Mouse (Mus musculus): ENCODE measurements at regions not wholly inside any gene's neighbourhood (a gene's known extent, or its start where the extent isn't known, plus 50 kb on each side); places are given as distances from the start of the nearest gene placed in this dataset.
"Not testable (repeated sequence)": the region's sequence is repeated elsewhere in the genome, so short reads cannot be mapped to it uniquely, and the experiment has no call there.

DNA sequence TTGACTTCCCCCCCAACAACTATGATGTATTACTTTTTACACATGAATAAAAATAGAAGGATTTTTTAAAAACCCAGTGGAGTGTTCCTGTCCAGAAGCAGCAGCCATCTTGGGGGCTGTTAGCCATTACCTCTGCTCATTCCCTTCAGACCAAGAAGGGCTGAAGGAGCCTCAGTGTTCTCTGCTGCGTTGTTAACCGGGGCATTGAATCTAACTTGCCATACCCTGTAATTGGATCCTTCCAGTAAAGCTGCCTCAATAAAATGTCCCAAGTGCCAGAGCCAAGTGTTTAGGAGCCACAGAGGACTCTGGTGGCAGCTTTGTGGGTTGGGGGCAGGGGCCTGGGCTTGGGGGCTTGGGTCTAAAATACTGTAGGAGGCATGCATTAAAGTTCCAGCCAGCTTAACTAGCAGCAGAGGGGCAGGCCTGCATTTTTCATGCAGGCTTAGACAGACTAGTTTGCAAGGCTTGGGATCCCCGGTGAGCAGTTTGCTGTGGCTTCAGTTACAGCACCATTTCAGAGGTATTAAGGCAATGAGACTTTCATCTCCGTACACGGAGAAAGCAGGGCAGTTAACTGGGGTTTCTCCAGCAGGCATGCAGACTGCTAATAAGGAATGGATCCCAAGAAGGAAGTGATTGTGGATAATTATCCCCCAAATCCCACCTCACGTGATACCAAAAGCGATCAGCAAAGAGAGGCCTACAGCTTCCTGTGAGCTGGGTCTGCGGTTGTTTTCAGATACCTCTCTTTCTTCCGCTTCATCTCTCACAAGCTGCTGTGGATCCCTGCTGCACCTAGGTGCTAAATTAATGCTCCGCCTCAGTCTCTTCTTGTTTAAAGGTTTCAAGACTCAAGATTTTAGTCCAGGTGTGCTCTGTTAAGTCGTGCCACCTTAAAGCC, 462.4 kb upstream of the Clint1 start:
- peak overlapping the region; percentile 58 for H3K27ac ChIP-seq (replicated peaks)
- H3K9ac ChIP-seq, result no peak overlapping the region
- no peaks in the 10 kb centered on the region for H3K36me3 ChIP-seq
- H3K4me2 ChIP-seq, result no peak overlapping the region
- H3K4me3 ChIP-seq, result no peak overlapping the region
- H3K27me3 ChIP-seq, result no peaks in the 10 kb centered on the region
- 58% methylated on average over 11 of the region's 11 CpGs for WGBS
- H3K9me3 ChIP-seq, result no peaks in the 10 kb centered on the region
- peak; percentile 71; the same call in 1 of the 2 replicates for ATAC-seq (ENCODE audit: low FRiP score, low read depth)
- 0 out of 2 replicates have a peak, but pooled peaks cover 5% of the 10 kb centered on the region for H3K4me1 ChIP-seq (replicated peaks)

DNA sequence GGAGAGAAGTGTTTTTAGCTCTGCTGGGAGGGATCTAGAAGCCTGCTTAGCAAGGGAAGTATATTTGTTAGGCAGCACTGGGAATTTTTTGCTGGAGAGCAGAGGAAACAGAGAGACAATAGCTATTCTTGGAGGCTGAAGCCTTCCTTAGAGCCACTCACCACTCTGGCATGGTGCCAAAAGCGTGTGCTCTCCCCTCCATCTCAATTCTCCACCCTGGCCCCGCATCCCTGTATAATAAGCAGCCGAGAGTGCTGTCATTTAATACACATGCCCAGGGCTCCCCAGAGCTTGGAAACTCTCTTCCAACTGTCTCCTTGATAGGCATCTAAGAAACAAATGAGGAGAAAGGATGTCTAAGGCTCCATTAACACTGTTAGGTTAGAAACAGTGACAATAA, 455.8 kb upstream of the Clint1 start:
- H3K9me3 ChIP-seq, result no peaks in the 10 kb centered on the region
- H3K9ac ChIP-seq, result no peak overlapping the region
- H3K4me2 ChIP-seq, result no peak overlapping the region
- 19% methylated on average over 3 of the region's 3 CpGs for WGBS
- ATAC-seq (ENCODE audit: low FRiP score, low read depth), result peak; percentile 54; the same call in 1 of the 2 replicates
- no peaks in the 10 kb centered on the region for H3K27me3 ChIP-seq
- no peak overlapping the region for H3K4me3 ChIP-seq
- H3K36me3 ChIP-seq, result no peaks in the 10 kb centered on the region
- H3K27ac ChIP-seq (replicated peaks), result 0 out of 2 replicates have a peak overlapping the region, but pooled peaks have one; percentile 15
- peaks cover 12% of the 10 kb centered on the region for H3K4me1 ChIP-seq (replicated peaks)

DNA sequence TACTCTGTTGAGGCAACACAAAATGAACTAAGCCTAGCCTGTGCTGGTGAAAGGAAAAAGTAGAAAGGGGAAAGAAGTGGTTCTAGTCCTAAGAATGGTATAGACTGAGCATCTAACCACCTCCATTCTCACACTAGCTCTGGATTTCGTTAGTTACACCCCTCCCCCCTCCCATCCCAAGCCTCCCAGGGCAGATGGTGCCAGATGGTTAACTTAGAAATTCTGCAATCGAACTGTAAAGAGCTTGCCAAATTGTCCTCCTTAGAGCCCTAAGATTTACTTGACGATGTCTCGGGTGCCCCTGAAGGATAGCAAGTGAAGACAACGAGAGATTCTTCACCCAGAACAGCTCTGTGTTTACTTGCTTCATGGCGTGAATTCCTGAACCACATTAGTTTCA, 453.7 kb upstream of the Clint1 start:
- no peaks in the 10 kb centered on the region for H3K27me3 ChIP-seq

DNA sequence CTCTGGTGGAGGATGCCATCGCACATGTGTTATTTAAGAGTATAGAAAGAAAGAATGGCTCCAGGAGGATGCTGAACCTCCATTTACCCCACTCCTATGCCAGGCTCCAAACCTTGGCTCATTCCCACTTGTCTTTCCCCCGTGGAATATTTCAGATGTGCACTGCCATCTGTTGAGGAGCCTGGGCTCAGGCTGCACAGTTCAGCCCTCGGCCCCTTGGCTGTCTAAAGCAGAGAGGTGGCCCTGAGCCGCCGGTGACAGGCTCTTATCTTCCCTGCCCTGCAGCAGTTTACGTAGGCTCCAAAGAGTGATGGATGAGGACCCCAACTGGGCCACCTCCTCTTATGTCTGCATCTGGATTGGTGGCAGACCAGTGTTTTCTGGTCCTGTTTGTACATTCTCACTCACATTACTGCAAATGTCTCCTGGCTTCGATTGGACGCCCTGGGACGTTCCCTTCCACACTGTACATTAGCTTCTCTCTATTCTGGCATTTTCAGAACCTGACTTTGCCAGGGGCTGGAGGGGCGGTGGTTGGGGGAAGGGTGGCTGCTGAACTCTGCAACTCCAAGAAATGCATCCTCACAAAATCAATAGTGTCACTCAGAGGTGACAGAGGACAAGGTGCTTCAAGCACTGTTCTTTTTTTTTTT, 447.3 kb upstream of the Clint1 start:
- Histone ChIP-seq H3K36me3 (no peaks in the 10 kb centered on the region), H3K27me3 (no peaks in the 10 kb centered on the region), H3K9ac (no peak overlapping the region), H3K4me1 (replicated peaks) (no peaks in the 10 kb centered on the region), H3K4me3 (no peak overlapping the region), H3K4me2 (no peak overlapping the region), H3K9me3 (no peaks in the 10 kb centered on the region), H3K27ac (replicated peaks) (no peak overlapping the region)
- 56% methylated on average over 10 of the region's 10 CpGs for WGBS
- peak; percentile 71 for ATAC-seq (ENCODE audit: low FRiP score, low read depth)

More for the DNA sequence above, 453.7 kb upstream of the Clint1 start:
- Histone ChIP-seq H3K27ac (replicated peaks) (no peak overlapping the region), H3K9me3 (no peaks in the 10 kb centered on the region), H3K4me1 (replicated peaks) (peaks cover 12% of the 10 kb centered on the region), H3K4me3 (no peak overlapping the region), H3K4me2 (no peak overlapping the region), H3K9ac (no peak overlapping the region), H3K36me3 (no peaks in the 10 kb centered on the region)
- 53% methylated on average over 6 of the region's 6 CpGs for WGBS
- ATAC-seq (ENCODE audit: low FRiP score, low read depth), result no peak

DNA sequence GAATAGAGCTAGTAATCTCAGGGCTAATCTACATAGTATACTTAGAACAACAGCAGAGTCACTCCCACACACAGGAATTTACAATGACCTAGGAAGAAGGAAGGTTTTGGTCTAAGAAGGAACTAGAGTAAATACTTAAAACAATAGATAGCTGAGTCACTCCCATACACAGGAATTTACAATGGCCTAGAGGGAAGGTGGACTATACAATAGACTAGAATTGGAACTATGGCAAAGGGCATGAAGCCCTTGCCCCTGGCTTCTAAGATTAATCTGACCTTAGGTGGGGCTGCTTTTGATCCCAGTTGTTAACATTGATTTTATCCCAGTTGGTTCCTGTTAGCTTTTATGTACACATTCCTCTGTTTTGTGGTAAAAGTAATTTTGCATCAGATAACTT, 427.8 kb upstream of the Clint1 start:
- not testable (repeated sequence) for H3K9ac ChIP-seq; H3K36me3 ChIP-seq; H3K9me3 ChIP-seq; H3K27me3 ChIP-seq; ATAC-seq (ENCODE audit: low FRiP score, low read depth); H3K4me3 ChIP-seq; H3K4me1 ChIP-seq (replicated peaks); H3K27ac ChIP-seq (replicated peaks); H3K4me2 ChIP-seq

DNA sequence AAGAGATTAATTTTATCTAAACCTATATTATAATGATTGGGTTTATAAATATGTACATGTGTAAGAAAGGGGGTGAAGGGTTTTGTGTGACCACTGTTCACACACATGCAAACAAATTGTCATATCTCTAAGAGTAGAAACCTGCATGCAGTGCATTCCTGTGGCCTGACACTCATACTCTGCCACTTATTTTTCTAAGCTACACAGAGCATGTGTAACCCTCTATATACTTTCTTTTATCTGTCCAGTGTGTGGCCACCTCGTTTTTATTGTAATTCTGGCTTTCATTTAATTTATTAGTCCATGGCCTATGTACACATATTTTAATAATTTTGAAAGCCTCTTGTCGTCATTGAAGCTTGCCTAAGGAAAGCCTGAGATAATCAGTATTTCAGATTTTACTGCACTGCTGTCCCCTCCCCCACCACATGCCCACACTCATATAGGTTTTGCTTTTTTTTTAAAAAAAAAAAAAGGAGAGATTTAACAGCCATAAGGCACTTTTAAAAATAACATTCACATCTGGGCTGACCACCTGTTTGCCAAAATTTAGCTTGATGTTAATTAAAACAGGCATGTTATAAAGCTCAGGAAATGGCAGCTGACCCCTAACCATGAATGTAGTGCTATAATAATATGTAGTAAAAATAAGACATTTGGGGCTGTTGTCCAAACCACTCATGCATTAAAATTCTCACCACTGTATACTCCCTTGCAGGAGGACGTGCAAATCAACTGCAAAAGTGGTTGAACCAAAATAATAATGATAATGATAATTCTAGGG, 410.7 kb upstream of the Clint1 start:
- Histone ChIP-seq H3K4me1 (replicated peaks) (no peaks in the 10 kb centered on the region), H3K27ac (replicated peaks) (no peak overlapping the region), H3K9ac (no peak overlapping the region), H3K9me3 (no peaks in the 10 kb centered on the region), H3K4me2 (no peak overlapping the region), H3K4me3 (no peak overlapping the region), H3K27me3 (no peaks in the 10 kb centered on the region), H3K36me3 (no peaks in the 10 kb centered on the region)
- ATAC-seq (ENCODE audit: low FRiP score, low read depth), result no peak
- 61% methylated on average over 3 of the region's 3 CpGs for WGBS

DNA sequence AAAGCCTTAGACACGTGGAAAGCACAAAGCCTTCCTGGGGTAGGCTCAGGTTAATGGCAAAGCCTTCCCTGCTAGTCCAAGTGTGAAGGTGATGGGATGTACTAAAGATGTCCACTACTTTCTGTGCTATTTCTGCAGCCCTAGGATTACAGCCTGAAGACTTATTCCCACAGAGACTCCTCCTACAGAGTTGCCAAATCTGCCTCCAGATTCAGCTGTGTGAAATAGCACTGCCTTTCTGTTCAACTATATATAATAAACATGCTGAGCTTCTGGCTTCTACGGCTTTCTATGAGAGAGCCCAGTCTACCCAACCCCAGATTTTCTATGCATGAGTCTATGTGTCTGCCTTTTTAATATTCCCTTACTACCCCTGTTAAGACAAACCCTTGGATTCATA, 405.3 kb upstream of the Clint1 start:
- H3K27ac ChIP-seq (replicated peaks), result no peak overlapping the region
- no peak for ATAC-seq (ENCODE audit: low FRiP score, low read depth)
- no peak overlapping the region for H3K4me3 ChIP-seq

DNA sequence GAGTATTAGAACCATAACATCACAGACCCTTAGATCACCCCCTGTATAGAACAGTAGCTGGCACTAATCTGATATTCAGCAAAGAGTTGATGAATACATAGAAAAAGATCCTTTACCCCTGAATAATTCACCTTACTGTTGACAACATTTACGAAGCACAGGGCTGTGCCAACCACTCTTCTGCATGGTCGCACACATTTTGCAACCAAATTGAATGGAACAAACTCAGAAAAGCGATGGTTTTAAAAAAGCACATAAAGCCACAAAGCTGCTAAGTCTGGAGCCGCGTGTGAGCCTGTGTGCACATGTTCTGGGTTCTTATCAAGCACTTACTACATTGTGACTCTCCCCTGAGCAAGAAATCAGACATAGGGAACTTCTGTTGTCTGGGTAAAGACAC, 397.6 kb upstream of the Clint1 start:
- Histone ChIP-seq H3K27me3 (no peaks in the 10 kb centered on the region), H3K36me3 (no peaks in the 10 kb centered on the region), H3K4me3 (no peak overlapping the region), H3K27ac (replicated peaks) (peak overlapping the region; percentile 59), H3K9me3 (no peaks in the 10 kb centered on the region), H3K4me2 (no peak overlapping the region), H3K9ac (no peak overlapping the region), H3K4me1 (replicated peaks) (peaks cover 10% of the 10 kb centered on the region; the same call in 1 of the 2 replicates)
- ATAC-seq (ENCODE audit: low FRiP score, low read depth), result no peak
- WGBS, result 58% methylated on average over 5 of the region's 5 CpGs

More for the DNA sequence above, 405.3 kb upstream of the Clint1 start:
- no peaks in the 10 kb centered on the region for H3K27me3 ChIP-seq
- 89% methylated on average over 2 of the region's 2 CpGs for WGBS
- H3K4me1 ChIP-seq (replicated peaks), result no peaks in the 10 kb centered on the region
- no peaks in the 10 kb centered on the region for H3K9me3 ChIP-seq
- H3K36me3 ChIP-seq, result no peaks in the 10 kb centered on the region
- H3K4me2 ChIP-seq, result no peak overlapping the region
- H3K9ac ChIP-seq, result no peak overlapping the region

DNA sequence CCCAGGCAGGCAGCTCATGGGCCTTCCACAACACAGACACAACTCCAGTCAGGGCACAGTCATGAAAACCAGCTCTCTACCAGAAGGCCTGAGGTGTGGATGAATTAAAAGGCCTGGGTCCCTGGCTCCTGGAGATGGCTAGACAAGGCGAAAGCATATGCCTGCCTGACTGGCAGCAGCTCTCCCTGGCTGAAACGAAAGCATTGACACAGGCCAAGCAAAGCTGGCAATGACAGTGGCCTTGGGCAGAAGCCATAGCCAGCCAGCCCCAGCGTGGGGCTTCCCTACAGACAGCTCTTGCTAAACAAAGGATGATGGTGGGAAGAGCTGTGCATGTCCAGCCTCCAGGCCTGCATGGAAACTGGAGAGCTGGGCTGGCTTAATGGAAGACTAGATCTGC, 396.9 kb upstream of the Clint1 start:
- Histone ChIP-seq H3K27ac (replicated peaks) (peak overlapping the region; percentile 59), H3K27me3 (no peaks in the 10 kb centered on the region), H3K9ac (no peak overlapping the region), H3K4me2 (no peak overlapping the region), H3K9me3 (no peaks in the 10 kb centered on the region), H3K4me3 (no peak overlapping the region), H3K4me1 (replicated peaks) (peaks cover 10% of the 10 kb centered on the region; the same call in 1 of the 2 replicates), H3K36me3 (no peaks in the 10 kb centered on the region)
- 56% methylated on average over 3 of the region's 3 CpGs for WGBS
- peak; percentile 90 for ATAC-seq (ENCODE audit: low FRiP score, low read depth)

DNA sequence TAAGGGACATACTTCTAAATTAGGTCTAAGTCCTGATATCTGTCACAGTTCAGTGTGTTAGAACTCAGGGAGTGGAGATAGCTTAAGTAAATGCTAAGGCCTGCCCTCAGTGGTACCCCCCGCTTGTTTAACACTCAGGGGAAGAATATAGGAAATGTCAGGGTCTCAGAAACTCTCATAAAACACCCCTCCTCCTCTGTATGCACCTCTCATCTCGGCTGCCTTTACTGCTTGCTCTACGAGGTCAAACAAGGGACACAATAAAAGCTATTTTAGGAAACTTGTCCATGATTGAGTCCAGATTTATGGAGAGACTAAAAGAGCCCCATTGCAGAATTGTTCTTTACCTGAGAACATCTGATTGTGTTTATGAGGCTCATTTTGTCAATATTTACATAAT, 395.1 kb upstream of the Clint1 start:
- Histone ChIP-seq H3K36me3 (no peaks in the 10 kb centered on the region), H3K27me3 (no peaks in the 10 kb centered on the region), H3K9ac (no peak overlapping the region), H3K4me2 (no peak overlapping the region), H3K9me3 (no peaks in the 10 kb centered on the region), H3K4me1 (replicated peaks) (peaks cover 10% of the 10 kb centered on the region; the same call in 1 of the 2 replicates), H3K4me3 (no peak overlapping the region), H3K27ac (replicated peaks) (no peak overlapping the region)
- no peak for ATAC-seq (ENCODE audit: low FRiP score, low read depth)
- WGBS, result 89% methylated on average over 3 of the region's 3 CpGs

DNA sequence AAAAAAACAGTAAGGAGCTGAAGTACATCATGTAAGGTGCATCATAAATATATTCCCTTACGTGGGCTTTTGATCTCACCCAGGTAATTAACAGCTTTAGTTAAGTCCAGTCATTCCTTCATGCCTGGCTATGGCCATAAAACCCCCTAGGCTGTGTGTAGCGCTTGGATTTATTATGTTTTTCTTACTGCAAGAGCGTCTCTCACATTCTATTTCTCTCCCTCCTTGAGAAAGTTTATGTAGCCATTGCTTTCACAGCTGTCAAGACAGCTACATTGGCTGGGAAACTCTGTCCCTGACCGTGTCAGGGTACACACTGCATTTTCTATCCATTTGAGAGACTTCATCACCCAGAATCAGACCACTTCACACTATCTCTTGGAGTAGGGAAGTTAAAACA, 394.3 kb upstream of the Clint1 start:
- Histone ChIP-seq H3K4me3 (no peak overlapping the region), H3K27ac (replicated peaks) (no peak overlapping the region), H3K4me1 (replicated peaks) (peaks cover 10% of the 10 kb centered on the region; the same call in 1 of the 2 replicates), H3K9ac (no peak overlapping the region), H3K27me3 (no peaks in the 10 kb centered on the region), H3K9me3 (no peaks in the 10 kb centered on the region), H3K4me2 (no peak overlapping the region), H3K36me3 (no peaks in the 10 kb centered on the region)
- WGBS, result 73% methylated on average over 4 of the region's 4 CpGs
- no peak for ATAC-seq (ENCODE audit: low FRiP score, low read depth)

Data from hindbrain, embryonic 15.5 days (tissue).